Mouse (Mus musculus) adrenal gland, adult 18-20 months (tissue): ENCODE data around the gene Cnst. TPM values are rescaled to one million over a fixed set of nuclear protein-coding genes. Genes with fewer than 3 reads are reported as not detected.

Experiments
- DNase-seq, 2 experiments: peaks; one replicate each; pipeline ENCODE4 v3.0.0; 2021 to 2022; ENCODE audit warnings: low spot score in 2 of 2
- total RNA-seq, 2 experiments: library from RNA; stranded (reverse); gene quantifications; 1 replicate in 1 of 2; 2 replicates in 1 of 2; pipeline ENCODE4 v1.2.3; 2021

Cnst gene
- total RNA-seq, 2 experiments from 2014 or later, result 26.0 to 30.7 TPM

- DNase-seq, result no peak
Observed at GRCm38 (mm10) chr1:179586430-179587095, 40.4 kb downstream of the Cnst start.

GRCm38 (mm10) chr1:179588230-179588629, 42.1 kb downstream of the Cnst start:
- no peak for DNase-seq

GRCm38 (mm10) chr1:179591639-179592038, 45.5 kb downstream of the Cnst start:
- DNase-seq, result no peak

- DNase-seq, result no peak
Observed at GRCm38 (mm10) chr1:179592143-179592542, 46.0 kb downstream of the Cnst start.

- peak in 1 of 2 experiments; percentile 31 for DNase-seq
Observed at GRCm38 (mm10) chr1:179592972-179593371, 46.8 kb downstream of the Cnst start.

GRCm38 (mm10) chr1:179598386-179598785, 52.2 kb downstream of the Cnst start:
- DNase-seq, result no peak

- no peak for DNase-seq
Observed at GRCm38 (mm10) chr1:179604526-179604925, 58.4 kb downstream of the Cnst start.

GRCm38 (mm10) chr1:179606004-179606723, 60.0 kb downstream of the Cnst start:
- DNase-seq, result no peak

GRCm38 (mm10) chr1:179608521-179608920, 62.4 kb downstream of the Cnst start:
- no peak for DNase-seq

- DNase-seq, result no peak
Observed at GRCm38 (mm10) chr1:179609724-179610505, 63.7 kb downstream of the Cnst start.

- DNase-seq, result no peak
Observed at GRCm38 (mm10) chr1:179611182-179611581, 65.0 kb downstream of the Cnst start.

- DNase-seq, result no peak
Observed at GRCm38 (mm10) chr1:179612418-179612817, 66.2 kb downstream of the Cnst start.

- no peak for DNase-seq
Observed at GRCm38 (mm10) chr1:179612986-179613505, 66.9 kb downstream of the Cnst start.

GRCm38 (mm10) chr1:179617426-179617825, 71.3 kb downstream of the Cnst start:
- DNase-seq, result no peak

- no peak for DNase-seq
Observed at GRCm38 (mm10) chr1:179622665-179623064, 76.5 kb downstream of the Cnst start.

- peak; percentile 20 to 26 for DNase-seq
Observed at GRCm38 (mm10) chr1:179623657-179624056, 77.5 kb downstream of the Cnst start.

GRCm38 (mm10) chr1:179624354-179624753, 78.2 kb downstream of the Cnst start:
- DNase-seq, result peak; percentile 28 to 45

GRCm38 (mm10) chr1:179627855-179628254, 81.7 kb downstream of the Cnst start:
- DNase-seq, result no peak

GRCm38 (mm10) chr1:179628438-179629106, 82.4 kb downstream of the Cnst start:
- no peak for DNase-seq

- DNase-seq, result no peak
Observed at GRCm38 (mm10) chr1:179629276-179629675, 83.1 kb downstream of the Cnst start.
